Mouse (Mus musculus): ENCODE measurements around the gene Mbnl2. TPM values are rescaled to one million over a fixed set of nuclear protein-coding genes. Genes with fewer than 3 reads are reported as not detected.
A peak's percentile ranks its signal among the peaks of the same experiment; 100 is the strongest.

The Mbnl2 gene
- polyA plus RNA-seq, 1 experiment from 2014 or later, result 123 TPM

DNA sequence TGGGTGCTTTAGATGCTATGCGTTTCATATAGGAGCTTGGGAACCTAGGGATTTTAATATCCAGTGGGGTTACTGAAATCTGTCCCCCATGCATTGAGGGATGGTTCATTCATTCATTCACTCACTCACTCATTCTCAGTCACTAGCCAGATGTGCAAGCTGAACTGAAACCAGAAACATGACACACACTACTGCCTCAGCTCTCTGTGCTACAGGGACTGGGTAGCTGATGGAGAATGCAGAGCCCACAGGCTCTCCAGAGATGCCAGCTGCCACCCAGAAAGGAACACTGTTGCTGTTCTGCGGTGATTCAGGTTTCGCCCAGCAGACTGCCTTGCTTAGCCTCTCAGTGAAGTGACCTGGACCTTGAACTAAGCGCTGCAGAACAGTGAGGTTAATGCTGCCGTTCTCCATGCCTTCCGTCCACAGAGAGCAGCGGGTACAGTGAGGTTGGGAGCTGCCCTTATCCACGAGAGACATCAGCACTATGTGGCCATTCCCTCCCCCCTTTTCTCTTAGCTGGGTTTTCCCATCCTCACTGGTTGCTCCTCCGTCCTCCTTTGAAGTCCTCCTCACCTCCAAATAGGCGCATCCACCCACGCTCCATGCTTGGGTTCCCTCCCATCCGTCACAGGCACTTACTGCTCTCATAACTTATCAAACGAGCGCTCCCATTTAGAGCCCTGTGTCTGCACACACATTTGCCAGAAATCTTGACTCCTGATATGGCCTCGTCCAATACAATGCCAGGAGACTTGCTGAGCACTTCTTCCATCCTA is 58.2 kb downstream of the Mbnl2 start:
- WGBS, result 61% methylated on average over 15 of the region's 15 CpGs
- Histone ChIP-seq H3K9ac (no peak overlapping the region), H3K9me3 (replicated peaks) (no peaks in the 10 kb centered on the region), H3K4me2 (no peak overlapping the region), H3K36me3 (no peaks in the 10 kb centered on the region), H3K4me1 (replicated peaks) (peaks cover 65% of the 10 kb centered on the region), H3K27ac (no peak overlapping the region), H3K4me3 (no peak overlapping the region), H3K27me3 (no peaks in the 10 kb centered on the region)
- no peak for ATAC-seq (replicated peaks; ENCODE audit: insufficient number of reproducible peaks, insufficient read depth, low FRiP score, low read depth)

GRCm38 (mm10) chr14:120335366-120335765 is 59.9 kb downstream of the Mbnl2 start:
- Histone ChIP-seq H3K9me3 (replicated peaks) (no peaks in the 10 kb centered on the region), H3K4me2 (no peak overlapping the region), H3K4me3 (no peak overlapping the region), H3K4me1 (replicated peaks) (peaks cover 63% of the 10 kb centered on the region), H3K9ac (no peak overlapping the region), H3K27me3 (no peaks in the 10 kb centered on the region), H3K27ac (no peak overlapping the region), H3K36me3 (no peaks in the 10 kb centered on the region)
- 82% methylated on average over 9 of the region's 9 CpGs for WGBS
- no peak for ATAC-seq (replicated peaks; ENCODE audit: insufficient number of reproducible peaks, insufficient read depth, low FRiP score, low read depth)

DNA sequence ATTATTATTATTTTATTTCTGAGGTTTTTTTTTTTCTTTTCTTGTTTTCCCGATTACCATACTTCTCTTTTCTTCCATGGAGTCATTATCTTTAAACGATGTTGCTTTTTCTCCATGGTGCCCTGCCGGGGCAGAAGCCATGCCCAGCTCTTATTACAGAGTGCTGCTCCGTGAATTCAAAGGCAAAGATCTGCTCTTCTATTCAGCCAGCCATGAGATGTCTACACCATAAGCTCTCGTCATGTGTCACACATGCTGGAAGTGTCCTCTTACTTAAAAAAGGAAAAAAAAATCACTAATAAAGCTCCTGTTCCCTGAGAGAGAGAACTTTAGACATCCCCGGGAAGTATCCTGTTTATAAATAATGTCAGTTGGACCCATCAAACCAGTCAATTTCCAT is 60.4 kb downstream of the Mbnl2 start:
- Histone ChIP-seq H3K9me3 (replicated peaks) (no peaks in the 10 kb centered on the region), H3K27me3 (no peaks in the 10 kb centered on the region), H3K4me2 (no peak overlapping the region), H3K4me3 (no peak overlapping the region), H3K27ac (peak overlapping the region; percentile 78), H3K36me3 (no peaks in the 10 kb centered on the region), H3K4me1 (replicated peaks) (peaks cover 61% of the 10 kb centered on the region), H3K9ac (no peak overlapping the region)
- WGBS, result 58% methylated on average over 6 of the region's 6 CpGs
- ATAC-seq (replicated peaks; ENCODE audit: insufficient number of reproducible peaks, insufficient read depth, low FRiP score, low read depth), result no peak

DNA sequence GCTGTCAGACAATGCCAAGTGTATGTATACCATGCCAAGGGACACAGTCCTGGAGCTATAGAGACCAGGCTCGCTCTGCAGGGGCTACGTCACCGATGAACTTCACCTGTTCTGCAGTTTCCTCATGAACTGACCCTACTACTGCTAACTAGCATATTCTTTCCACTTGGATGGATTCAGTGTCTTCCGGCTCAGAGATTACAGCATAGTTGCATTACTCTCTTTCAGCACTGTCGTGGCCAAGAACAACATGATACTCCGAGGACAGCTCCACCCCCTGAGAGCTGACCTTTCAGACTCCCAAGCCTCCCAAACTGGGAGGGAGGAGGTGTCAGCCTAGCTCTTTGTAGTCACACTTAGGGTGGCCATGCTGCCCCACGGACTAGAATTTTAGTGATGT is 60.9 kb downstream of the Mbnl2 start:
- ATAC-seq (replicated peaks; ENCODE audit: insufficient number of reproducible peaks, insufficient read depth, low FRiP score, low read depth), result peak; percentile 77
- no peaks in the 10 kb centered on the region for H3K9me3 ChIP-seq (replicated peaks)
- no peaks in the 10 kb centered on the region for H3K27me3 ChIP-seq
- H3K4me1 ChIP-seq (replicated peaks), result peaks cover 57% of the 10 kb centered on the region
- H3K27ac ChIP-seq, result peak overlapping the region; percentile 78
- 22% methylated on average over 7 of the region's 7 CpGs for WGBS
- no peaks in the 10 kb centered on the region for H3K36me3 ChIP-seq
- H3K4me2 ChIP-seq, result no peak overlapping the region
- no peak overlapping the region for H3K4me3 ChIP-seq
- H3K9ac ChIP-seq, result no peak overlapping the region

GRCm38 (mm10) chr14:120336841-120337240 is 61.4 kb downstream of the Mbnl2 start:
- Histone ChIP-seq H3K4me3 (no peak overlapping the region), H3K9me3 (replicated peaks) (no peaks in the 10 kb centered on the region), H3K27me3 (no peaks in the 10 kb centered on the region), H3K9ac (no peak overlapping the region), H3K4me2 (no peak overlapping the region), H3K4me1 (replicated peaks) (peaks cover 59% of the 10 kb centered on the region), H3K27ac (peak overlapping the region; percentile 78), H3K36me3 (no peaks in the 10 kb centered on the region)
- WGBS, result 46% methylated on average over 8 of the region's 8 CpGs
- no peak for ATAC-seq (replicated peaks; ENCODE audit: insufficient number of reproducible peaks, insufficient read depth, low FRiP score, low read depth)

- Histone ChIP-seq H3K27ac (peak overlapping the region; percentile 78), H3K9me3 (replicated peaks) (no peaks in the 10 kb centered on the region), H3K36me3 (no peaks in the 10 kb centered on the region), H3K4me2 (no peak overlapping the region), H3K9ac (no peak overlapping the region), H3K4me3 (no peak overlapping the region), H3K4me1 (replicated peaks) (peaks cover 57% of the 10 kb centered on the region), H3K27me3 (no peaks in the 10 kb centered on the region)
- ATAC-seq (replicated peaks; ENCODE audit: insufficient number of reproducible peaks, insufficient read depth, low FRiP score, low read depth), result no peak
- WGBS, result 59% methylated on average over 7 of the region's 7 CpGs
These were observed 62.4 kb downstream of the Mbnl2 start for GRCm38 (mm10) chr14:120337731-120338462.

DNA sequence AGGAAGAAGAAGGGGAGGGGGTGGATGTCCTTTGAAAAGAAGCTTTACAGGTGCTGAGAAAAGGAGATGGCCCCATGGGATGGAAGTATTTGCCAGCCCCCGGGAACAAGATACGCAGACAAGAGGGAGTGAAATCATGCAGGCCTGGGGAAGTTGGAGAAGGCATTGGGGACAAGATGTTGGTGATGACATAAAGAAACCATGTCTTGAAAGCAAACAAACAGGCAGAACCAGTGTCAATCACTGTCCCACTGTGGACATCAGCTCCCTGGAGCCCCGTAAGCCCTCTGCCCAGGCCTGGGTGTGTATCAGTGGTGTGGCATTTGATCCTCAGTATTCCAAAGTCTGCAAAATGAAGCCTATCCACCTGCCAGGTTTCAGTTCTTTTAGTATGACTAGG is 63.2 kb downstream of the Mbnl2 start:
- WGBS, result 69% methylated on average over 3 of the region's 3 CpGs
- Histone ChIP-seq H3K9ac (no peak overlapping the region), H3K4me3 (no peak overlapping the region), H3K27ac (no peak overlapping the region), H3K36me3 (no peaks in the 10 kb centered on the region), H3K4me2 (no peak overlapping the region), H3K9me3 (replicated peaks) (no peaks in the 10 kb centered on the region), H3K4me1 (replicated peaks) (peaks cover 50% of the 10 kb centered on the region), H3K27me3 (no peaks in the 10 kb centered on the region)
- no peak for ATAC-seq (replicated peaks; ENCODE audit: insufficient number of reproducible peaks, insufficient read depth, low FRiP score, low read depth)

DNA sequence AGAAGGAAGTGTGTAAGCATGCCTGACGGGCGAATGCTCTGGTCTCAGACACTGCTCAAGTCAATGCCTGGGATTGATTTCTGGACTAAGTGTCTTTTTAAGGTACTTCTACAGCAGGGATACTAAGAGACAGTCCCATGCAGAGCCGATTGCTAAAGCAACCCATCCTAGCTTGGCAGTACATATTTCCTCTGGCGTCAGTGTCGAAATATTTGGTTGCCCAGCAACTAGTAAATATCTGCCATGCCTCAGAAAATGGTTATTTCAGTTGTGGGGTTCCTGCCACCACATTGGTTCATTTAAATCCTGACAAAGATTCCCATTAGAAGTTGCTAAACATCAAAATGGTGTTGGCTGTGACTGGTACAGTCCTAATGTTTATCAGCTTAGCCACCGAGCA is 66.4 kb downstream of the Mbnl2 start:
- Histone ChIP-seq H3K36me3 (peaks cover 19% of the 10 kb centered on the region; the same call in 1 of the 2 replicates), H3K9me3 (replicated peaks) (0 out of 2 replicates have a peak, but pooled peaks cover 5% of the 10 kb centered on the region), H3K9ac (no peak overlapping the region), H3K4me1 (replicated peaks) (peaks cover 26% of the 10 kb centered on the region), H3K4me2 (no peak overlapping the region), H3K4me3 (no peak overlapping the region), H3K27ac (no peak overlapping the region), H3K27me3 (no peaks in the 10 kb centered on the region)
- no peak for ATAC-seq (replicated peaks; ENCODE audit: insufficient number of reproducible peaks, insufficient read depth, low FRiP score, low read depth)
- WGBS, result 66% methylated on average over 6 of the region's 6 CpGs

DNA sequence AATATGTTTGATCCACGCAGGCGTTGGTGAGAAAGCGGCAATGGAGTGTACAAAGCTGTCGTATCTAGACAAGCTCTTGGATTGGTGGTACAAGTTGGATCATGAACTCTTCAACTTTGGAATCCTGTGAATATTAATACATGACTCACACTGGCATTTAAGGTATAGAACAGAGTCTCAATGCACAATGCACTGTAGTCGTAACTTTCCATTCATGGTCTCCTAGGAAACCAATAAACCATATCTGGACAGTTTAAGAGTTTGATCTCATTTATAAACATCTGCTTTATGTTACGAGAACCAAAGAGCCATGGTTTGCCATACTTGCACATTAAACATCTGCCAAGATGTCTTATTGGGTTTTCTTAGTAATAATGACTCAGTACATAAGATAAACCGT is 66.9 kb downstream of the Mbnl2 start:
- no peak for ATAC-seq (replicated peaks; ENCODE audit: insufficient number of reproducible peaks, insufficient read depth, low FRiP score, low read depth)
- H3K4me2 ChIP-seq, result no peak overlapping the region
- H3K36me3 ChIP-seq, result peaks cover 20% of the 10 kb centered on the region; the same call in 1 of the 2 replicates
- no peaks in the 10 kb centered on the region for H3K27me3 ChIP-seq
- 75% methylated on average over 7 of the region's 7 CpGs for WGBS
- 0 out of 2 replicates have a peak, but pooled peaks cover 5% of the 10 kb centered on the region for H3K9me3 ChIP-seq (replicated peaks)
- H3K4me3 ChIP-seq, result no peak overlapping the region
- H3K27ac ChIP-seq, result no peak overlapping the region
- H3K4me1 ChIP-seq (replicated peaks), result peaks cover 23% of the 10 kb centered on the region
- no peak overlapping the region for H3K9ac ChIP-seq

DNA sequence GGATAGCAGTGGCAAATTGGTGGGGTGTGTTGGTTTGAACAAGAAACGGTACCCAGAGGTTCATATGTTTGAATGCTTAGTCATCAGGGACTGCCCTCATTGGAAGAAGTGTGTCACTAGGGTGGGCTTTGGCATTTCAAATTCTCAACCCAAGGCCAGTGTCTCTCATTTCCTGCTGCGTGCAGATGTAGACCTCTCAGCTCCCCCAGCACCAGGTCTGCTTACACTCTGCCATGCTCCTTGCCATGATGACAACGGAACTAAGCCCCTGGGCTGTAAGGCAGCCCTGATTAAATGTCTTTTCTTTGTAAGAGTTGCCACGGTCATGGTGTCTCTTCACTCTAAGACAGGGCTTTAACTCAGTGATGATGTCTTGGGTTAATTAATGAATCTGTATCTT is 69.2 kb downstream of the Mbnl2 start:
- WGBS, result 92% methylated on average over 4 of the region's 4 CpGs
- peaks cover 23% of the 10 kb centered on the region; the same call in 1 of the 2 replicates for H3K36me3 ChIP-seq

GRCm38 (mm10) chr14:120347410-120348315 is 72.2 kb downstream of the Mbnl2 start:
- Histone ChIP-seq H3K36me3 (peaks cover 23% of the 10 kb centered on the region; the same call in 1 of the 2 replicates), H3K9ac (no peak overlapping the region), H3K27me3 (no peaks in the 10 kb centered on the region), H3K4me2 (no peak overlapping the region), H3K4me3 (no peak overlapping the region), H3K9me3 (replicated peaks) (0 out of 2 replicates have a peak, but pooled peaks cover 5% of the 10 kb centered on the region), H3K27ac (peak overlapping the region; percentile 44), H3K4me1 (replicated peaks) (peaks cover 34% of the 10 kb centered on the region)
- no peak for ATAC-seq (replicated peaks; ENCODE audit: insufficient number of reproducible peaks, insufficient read depth, low FRiP score, low read depth)
- 74% methylated on average over 11 of the region's 11 CpGs for WGBS

More for the DNA sequence above, 69.2 kb downstream of the Mbnl2 start:
- 0 out of 2 replicates have a peak, but pooled peaks cover 5% of the 10 kb centered on the region for H3K9me3 ChIP-seq (replicated peaks)
- no peak for ATAC-seq (replicated peaks; ENCODE audit: insufficient number of reproducible peaks, insufficient read depth, low FRiP score, low read depth)
- no peak overlapping the region for H3K27ac ChIP-seq
- H3K27me3 ChIP-seq, result no peaks in the 10 kb centered on the region
- no peak overlapping the region for H3K4me2 ChIP-seq
- peaks cover 31% of the 10 kb centered on the region for H3K4me1 ChIP-seq (replicated peaks)
- H3K9ac ChIP-seq, result no peak overlapping the region
- no peak overlapping the region for H3K4me3 ChIP-seq
